8 mouse cellular contexts compared by ENCODE assay signal in genomic region chr9:53705992-53706696, GRCm38 (mm10). TPM values are rescaled to one million over a fixed set of nuclear protein-coding genes. Genes with fewer than 3 reads are reported as not detected.
A peak's percentile ranks its signal among the peaks of the same experiment; 100 is the strongest.
DNase-seq lines count a peak whose midpoint lies in the region; ATAC-seq and TF ChIP-seq lines count a peak whose summit lies in the region.

Gene Rab39 (minus strand): TSS chr9:53706232.

- DNase-seq in ES-CJ7 (ENCODE audit: low read depth, low spot score): peak; percentile 99
- DNase-seq in cerebellum, adult 18-20 months: peak; percentile 37 to 58
- peak; percentile 54 to 66 for DNase-seq in heart, postnatal 36 days
- DNase-seq in layer of hippocampus, adult 8-10 months (ENCODE audit: low spot score in 2 of 2): peak; percentile 55
- DNase-seq in lung, embryonic 14.5 days: peak; percentile 95
- peak; percentile 91 for DNase-seq in testis, postnatal 14 days (ENCODE audit: low spot score)

- WGBS in forebrain, embryonic 16.5 days: under 1% methylated on average over 43 of the region's 49 CpGs
- WGBS in lung, embryonic 14.5 days: 1% methylated on average over 49 of the region's 49 CpGs

- peak within 1 kb of the TSS; percentile 37 for H3K27ac ChIP-seq in forebrain, embryonic 16.5 days (ENCODE audit: low read length)
- no peak within 1 kb of the TSS for H3K27ac ChIP-seq in lung, embryonic 14.5 days (ENCODE audit: low read depth)

- no peak for TF ChIP-seq CTCF in lung, embryonic 14.5 days (IDR thresholded peaks at IDR 0.05; ENCODE audit: low read depth)

- no peaks in the 10 kb centered on the region for H3K27me3 ChIP-seq in forebrain, embryonic 16.5 days (replicated peaks; ENCODE audit: control insufficient read depth, insufficient read depth, low read length)
- no peaks in the 10 kb centered on the region for H3K27me3 ChIP-seq in lung, embryonic 14.5 days (ENCODE audit: insufficient read depth, low read length)

- ATAC-seq in forebrain, embryonic 16.5 days: peak; percentile 94
- ATAC-seq in lung, embryonic 14.5 days (ENCODE audit: insufficient read depth): peak; percentile 95
- ATAC-seq in neutrophil, adult 5-6 weeks (ENCODE audit: extremely low read depth, insufficient number of reproducible peaks, low FRiP score, poor library complexity, severe bottlenecking): peak; percentile 92

- peak within 1 kb of the TSS; percentile 82 for H3K4me2 ChIP-seq in forebrain, embryonic 16.5 days (ENCODE audit: low read length)
- H3K4me2 ChIP-seq in lung, embryonic 14.5 days: peak within 1 kb of the TSS; percentile 78

- H3K4me3 ChIP-seq in forebrain, embryonic 16.5 days (replicated peaks; ENCODE audit: low read length): peak within 1 kb of the TSS; percentile 62
- H3K4me3 ChIP-seq in lung, embryonic 14.5 days (ENCODE audit: low read depth, low read length): peak within 1 kb of the TSS; percentile 38

- H3K4me1 ChIP-seq in forebrain, embryonic 16.5 days (replicated peaks; ENCODE audit: control insufficient read depth, insufficient read depth, low read length): peaks cover 10% of the 10 kb centered on the region
- H3K4me1 ChIP-seq in lung, embryonic 14.5 days (ENCODE audit: insufficient read depth): 0 out of 2 replicates have a peak, but pooled peaks cover 5% of the 10 kb centered on the region

- H3K36me3 ChIP-seq in forebrain, embryonic 16.5 days (ENCODE audit: control insufficient read depth, insufficient read depth): no peaks in the 10 kb centered on the region
- H3K36me3 ChIP-seq in lung, embryonic 14.5 days (ENCODE audit: insufficient read depth): no peaks in the 10 kb centered on the region

- peak within 1 kb of the TSS; percentile 54 for H3K9ac ChIP-seq in forebrain, embryonic 16.5 days (replicated peaks; ENCODE audit: low read depth, low read length)
- H3K9ac ChIP-seq in lung, embryonic 14.5 days: no peak within 1 kb of the TSS

- H3K9me3 ChIP-seq in forebrain, embryonic 16.5 days (ENCODE audit: control insufficient read depth, low read length): no peaks in the 10 kb centered on the region
- H3K9me3 ChIP-seq in lung, embryonic 14.5 days (ENCODE audit: low read depth, low read length): no peaks in the 10 kb centered on the region

- intact Hi-C loops in heart, postnatal 36 days (cut with DNase I): no loop called here

RNA-seq across cellular contexts. Expression of gene Rab39, which starts in this region (rescaled TPM):
- polyA plus RNA-seq in forebrain, embryonic 16.5 days (2015; fragmentation: Nextera tagmentation; extraction: Ambion mirVana): 3.2 and 3.8 TPM in 2 replicates
- total RNA-seq in heart, postnatal 36 days (2021): under 1 TPM in 1 of 2 experiments, not detected in 1; 0.17 TPM
- total RNA-seq in layer of hippocampus, adult 8-10 months (2022): 1 to 10 TPM; 2.4 to 3.2 (median 2.7) TPM
- polyA plus RNA-seq in lung, embryonic 14.5 days (2014; fragmentation: Nextera tagmentation; extraction: Ambion mirVana): 0.34 and 0.38 TPM in 2 replicates
- 11.3 and 12.8 TPM in 2 replicates for total RNA-seq in neutrophil, adult 5-6 weeks (2017)

Comparison
In these comparisons a context has a peak if more than half of its experiments do, and no peak if none do; other contexts are left out.
1. Peak in DNase-seq in heart, postnatal 36 days; RNA of the gene not detected or under 1 TPM.
2. Peak in DNase-seq, ATAC-seq, H3K4me3 ChIP-seq and H3K4me2 ChIP-seq in lung, embryonic 14.5 days; RNA of the gene not detected or under 1 TPM.
3. DNase-seq: peak in every context shown above with its lines; median percentile 99 in ES-CJ7; 95 in lung, embryonic 14.5 days; 91 in testis, postnatal 14 days; 60 in heart, postnatal 36 days; 55 in layer of hippocampus, adult 8-10 months; 48 in cerebellum, adult 18-20 months.